Mouse (Mus musculus): ENCODE measurements at regions not wholly inside any gene's neighbourhood (a gene's known extent, or its start where the extent isn't known, plus 50 kb on each side); places are given as distances from the start of the nearest gene placed in this dataset.
"Not testable (repeated sequence)": the region's sequence is repeated elsewhere in the genome, so short reads cannot be mapped to it uniquely, and the experiment has no call there.

DNA sequence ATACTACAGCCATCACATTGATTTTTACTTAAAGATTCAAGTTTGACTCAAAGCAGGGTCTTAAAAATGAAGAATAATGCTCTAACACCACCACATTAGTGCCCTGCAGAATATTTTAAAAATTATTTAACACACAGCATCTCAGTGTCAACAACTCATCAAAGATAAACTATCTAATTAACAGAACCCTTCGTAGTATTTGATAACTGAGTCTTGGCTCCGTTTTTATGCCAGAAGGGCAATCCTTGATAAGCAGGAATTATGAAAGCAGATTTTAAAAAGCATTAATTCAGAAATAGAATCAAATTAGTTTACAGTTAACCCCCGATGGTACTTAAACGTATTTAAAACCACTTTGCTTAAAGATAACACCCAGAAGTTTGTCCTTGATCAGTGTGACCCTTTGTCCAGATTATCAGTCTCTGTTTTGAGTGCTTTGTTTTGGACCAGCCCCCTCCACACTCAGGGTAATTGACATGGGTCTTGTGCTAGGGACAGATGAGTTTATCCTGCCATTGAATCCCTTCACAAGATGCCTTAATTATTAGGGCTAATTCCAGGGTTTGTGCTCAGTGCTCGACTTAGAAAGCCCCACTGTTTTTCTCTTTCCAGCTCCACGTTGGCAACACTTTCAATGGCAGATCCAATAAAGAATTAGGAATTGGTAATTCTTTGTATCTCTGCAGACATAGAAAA, 69.4 kb upstream of the Dph6 start:
- TF ChIP-seq CTCF (IDR thresholded peaks at IDR 0.05; ENCODE audit: control insufficient read depth, insufficient read depth, insufficient replicate concordance, low read depth, low read length) (no peak), POLR2A (IDR thresholded peaks at IDR 0.05; ENCODE audit: control insufficient read depth, low read depth, low read length) (no peak)
- no peak overlapping the region for H3K4me3 ChIP-seq (ENCODE audit: control insufficient read depth, low read depth, low read length)
- no peaks in the 10 kb centered on the region for H3K36me3 ChIP-seq (ENCODE audit: control insufficient read depth, insufficient read depth, low read length)
- H3K4me1 ChIP-seq (ENCODE audit: control insufficient read depth, insufficient read depth, low read length): no peaks in the 10 kb centered on the region
- H3K27ac ChIP-seq (ENCODE audit: control insufficient read depth, insufficient read depth, low read depth, low read length): no peak overlapping the region
- H3K27me3 ChIP-seq (ENCODE audit: control insufficient read depth, insufficient read depth, low read length): no peaks in the 10 kb centered on the region

GRCm38 (mm10) chr2:114727197-114727596, 72.4 kb upstream of the Dph6 start:
- TF ChIP-seq POLR2A (IDR thresholded peaks at IDR 0.05; ENCODE audit: control insufficient read depth, low read depth, low read length) (no peak), CTCF (IDR thresholded peaks at IDR 0.05; ENCODE audit: control insufficient read depth, insufficient read depth, insufficient replicate concordance, low read depth, low read length) (no peak)
- Histone ChIP-seq H3K4me1 (ENCODE audit: control insufficient read depth, insufficient read depth, low read length) (no peaks in the 10 kb centered on the region), H3K4me3 (ENCODE audit: control insufficient read depth, low read depth, low read length) (no peak overlapping the region), H3K36me3 (ENCODE audit: control insufficient read depth, insufficient read depth, low read length) (no peaks in the 10 kb centered on the region), H3K27ac (ENCODE audit: control insufficient read depth, insufficient read depth, low read depth, low read length) (no peak overlapping the region), H3K27me3 (ENCODE audit: control insufficient read depth, insufficient read depth, low read length) (no peaks in the 10 kb centered on the region)

DNA sequence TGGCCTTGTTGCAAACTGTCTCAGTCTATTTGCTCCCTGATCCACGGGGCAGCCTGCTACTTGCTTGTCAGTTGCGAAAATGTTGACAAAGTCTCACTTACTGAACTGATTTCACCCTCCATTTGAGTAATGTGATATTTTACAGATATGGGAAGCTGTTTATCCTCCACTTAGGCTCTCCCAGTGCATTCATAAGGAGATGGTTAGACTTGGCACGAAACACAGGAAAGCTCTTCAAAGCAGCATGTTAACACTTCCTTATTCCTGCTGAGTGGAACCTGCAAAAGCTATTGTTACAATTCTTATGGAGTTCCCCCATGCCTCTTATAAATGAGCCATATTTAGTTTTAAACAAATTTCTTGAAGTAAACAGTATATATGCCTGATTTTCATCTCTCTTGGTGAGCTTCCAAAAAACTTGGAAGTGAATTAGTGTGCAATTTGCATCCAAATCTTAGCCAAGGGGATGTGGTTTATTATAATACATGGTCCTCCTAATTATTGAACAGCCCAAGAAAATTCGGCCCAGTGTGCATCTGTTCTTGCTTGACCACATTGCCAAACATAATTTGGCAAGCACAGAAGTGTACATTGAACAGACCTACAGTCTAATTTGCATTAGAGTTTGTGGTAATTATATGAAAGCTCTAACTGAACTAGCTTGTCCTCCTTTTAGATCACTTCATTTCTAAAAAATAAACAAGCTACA, 80.3 kb upstream of the Dph6 start:
- H3K4me1 ChIP-seq (ENCODE audit: control insufficient read depth, insufficient read depth, low read length): no peaks in the 10 kb centered on the region
- TF ChIP-seq CTCF (IDR thresholded peaks at IDR 0.05; ENCODE audit: control insufficient read depth, insufficient read depth, insufficient replicate concordance, low read depth, low read length) (no peak), POLR2A (IDR thresholded peaks at IDR 0.05; ENCODE audit: control insufficient read depth, low read depth, low read length) (no peak)
- no peaks in the 10 kb centered on the region for H3K27me3 ChIP-seq (ENCODE audit: control insufficient read depth, insufficient read depth, low read length)
- no peak overlapping the region for H3K27ac ChIP-seq (ENCODE audit: control insufficient read depth, insufficient read depth, low read depth, low read length)
- H3K36me3 ChIP-seq (ENCODE audit: control insufficient read depth, insufficient read depth, low read length): no peaks in the 10 kb centered on the region
- no peak overlapping the region for H3K4me3 ChIP-seq (ENCODE audit: control insufficient read depth, low read depth, low read length)

- TF ChIP-seq CTCF (IDR thresholded peaks at IDR 0.05; ENCODE audit: control insufficient read depth, insufficient read depth, insufficient replicate concordance, low read depth, low read length): no peak
- no peak for TF ChIP-seq POLR2A (IDR thresholded peaks at IDR 0.05; ENCODE audit: control insufficient read depth, low read depth, low read length)
- H3K4me3 ChIP-seq (ENCODE audit: control insufficient read depth, low read depth, low read length): no peak overlapping the region
- no peaks in the 10 kb centered on the region for H3K36me3 ChIP-seq (ENCODE audit: control insufficient read depth, insufficient read depth, low read length)
- no peaks in the 10 kb centered on the region for H3K4me1 ChIP-seq (ENCODE audit: control insufficient read depth, insufficient read depth, low read length)
- H3K27me3 ChIP-seq (ENCODE audit: control insufficient read depth, insufficient read depth, low read length): no peaks in the 10 kb centered on the region
- H3K27ac ChIP-seq (ENCODE audit: control insufficient read depth, insufficient read depth, low read depth, low read length): no peak overlapping the region
Observed at GRCm38 (mm10) chr2:114739421-114740212, 84.9 kb upstream of the Dph6 start.

DNA sequence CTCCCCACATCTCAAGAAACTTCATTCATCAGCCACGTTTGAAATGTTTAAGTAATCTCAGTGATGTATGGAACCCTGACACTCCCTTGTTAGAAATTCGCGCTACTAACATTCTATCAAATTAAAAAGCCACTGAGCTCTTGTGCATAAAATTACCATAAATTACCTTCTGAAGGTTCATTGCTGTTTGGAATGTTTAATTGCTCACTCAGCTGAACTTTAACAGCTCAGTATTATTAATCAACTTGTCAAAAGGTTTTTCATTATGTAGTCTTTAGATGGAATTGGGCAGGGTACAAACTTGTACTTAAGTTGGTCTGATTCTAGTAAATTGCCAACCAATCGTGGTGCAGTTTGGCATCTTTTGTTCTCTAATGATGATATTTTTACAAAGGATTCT, 108.5 kb upstream of the Dph6 start:
- H3K4me3 ChIP-seq (ENCODE audit: control insufficient read depth, low read depth, low read length): no peak overlapping the region
- H3K4me1 ChIP-seq (ENCODE audit: control insufficient read depth, insufficient read depth, low read length): no peaks in the 10 kb centered on the region
- TF ChIP-seq CTCF (IDR thresholded peaks at IDR 0.05; ENCODE audit: control insufficient read depth, insufficient read depth, insufficient replicate concordance, low read depth, low read length) (no peak), POLR2A (IDR thresholded peaks at IDR 0.05; ENCODE audit: control insufficient read depth, low read depth, low read length) (no peak)
- no peaks in the 10 kb centered on the region for H3K27me3 ChIP-seq (ENCODE audit: control insufficient read depth, insufficient read depth, low read length)
- H3K27ac ChIP-seq (ENCODE audit: control insufficient read depth, insufficient read depth, low read depth, low read length): no peak overlapping the region
- no peaks in the 10 kb centered on the region for H3K36me3 ChIP-seq (ENCODE audit: control insufficient read depth, insufficient read depth, low read length)

DNA sequence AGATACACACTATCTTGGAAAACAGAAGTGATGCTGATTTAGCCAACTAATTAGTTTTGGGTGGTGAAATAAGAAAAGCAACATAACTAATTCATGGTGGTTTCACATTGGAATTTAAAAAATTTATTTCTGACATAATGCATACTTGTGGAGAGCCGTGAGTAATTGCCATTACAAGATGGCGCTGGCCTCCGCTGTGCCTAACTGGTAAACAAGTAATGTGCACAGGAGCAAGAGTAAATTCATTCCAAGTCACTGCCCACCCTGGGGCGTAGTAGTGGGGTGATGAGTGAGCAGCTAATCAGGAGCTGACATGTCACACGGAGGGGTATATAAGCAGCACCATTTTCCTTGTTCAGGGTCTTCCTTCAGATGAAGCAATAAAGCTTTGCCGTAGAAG, 119.0 kb upstream of the Dph6 start:
- H3K4me1 ChIP-seq (ENCODE audit: control insufficient read depth, insufficient read depth, low read length); H3K36me3 ChIP-seq (ENCODE audit: control insufficient read depth, insufficient read depth, low read length); H3K27ac ChIP-seq (ENCODE audit: control insufficient read depth, insufficient read depth, low read depth, low read length); H3K4me3 ChIP-seq (ENCODE audit: control insufficient read depth, low read depth, low read length); H3K27me3 ChIP-seq (ENCODE audit: control insufficient read depth, insufficient read depth, low read length): not testable (repeated sequence)

DNA sequence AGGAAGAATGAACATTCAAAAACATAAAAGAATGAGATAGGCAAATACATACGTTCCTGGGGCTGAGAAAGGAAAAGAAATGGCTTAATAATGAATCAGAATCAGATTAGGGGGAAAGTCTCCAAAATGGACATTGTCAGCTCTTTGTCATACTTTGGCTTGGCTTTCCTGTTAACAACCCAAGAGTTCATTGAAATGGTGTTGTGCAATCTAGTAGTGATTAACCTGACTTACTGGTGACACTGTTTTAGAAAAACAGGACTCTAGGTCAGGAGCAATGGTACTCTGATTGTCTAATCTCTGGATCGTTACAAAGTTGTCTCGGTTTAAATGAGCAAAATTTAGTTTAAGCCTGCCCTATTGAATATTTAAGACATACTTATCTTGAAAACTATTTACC, 119.5 kb upstream of the Dph6 start:
- TF ChIP-seq CTCF (IDR thresholded peaks at IDR 0.05; ENCODE audit: control insufficient read depth, insufficient read depth, insufficient replicate concordance, low read depth, low read length): no peak
- TF ChIP-seq POLR2A (IDR thresholded peaks at IDR 0.05; ENCODE audit: control insufficient read depth, low read depth, low read length): no peak
- Histone ChIP-seq H3K36me3 (ENCODE audit: control insufficient read depth, insufficient read depth, low read length) (no peaks in the 10 kb centered on the region), H3K4me3 (ENCODE audit: control insufficient read depth, low read depth, low read length) (no peak overlapping the region), H3K4me1 (ENCODE audit: control insufficient read depth, insufficient read depth, low read length) (no peaks in the 10 kb centered on the region), H3K27ac (ENCODE audit: control insufficient read depth, insufficient read depth, low read depth, low read length) (no peak overlapping the region), H3K27me3 (ENCODE audit: control insufficient read depth, insufficient read depth, low read length) (no peaks in the 10 kb centered on the region)

Data from testis, adult 2 months (tissue).